Mouse (Mus musculus): ENCODE data around the gene Plscr2. TPM values are rescaled to one million over a fixed set of nuclear protein-coding genes. Genes with fewer than 3 reads are reported as not detected.

The Plscr2 gene
- polyA plus RNA-seq, 1 experiment from 2014 or later, result 0.71 TPM

- no peak for ATAC-seq (ENCODE audit: low FRiP score, low read depth)
- no peak overlapping the region for H3K9ac ChIP-seq (replicated peaks)
- WGBS, result 93% methylated on average over 10 of the region's 10 CpGs
Measured at GRCm38 (mm10) chr9:92253585-92254321, 21.6 kb upstream of the Plscr2 start.

GRCm38 (mm10) chr9:92260481-92261159, 14.8 kb upstream of the Plscr2 start:
- Histone ChIP-seq H3K27ac (replicated peaks) (no peak overlapping the region), H3K4me3 (no peak overlapping the region), H3K36me3 (no peaks in the 10 kb centered on the region), H3K27me3 (no peaks in the 10 kb centered on the region), H3K9ac (replicated peaks) (no peak overlapping the region), H3K4me2 (replicated peaks) (no peak overlapping the region), H3K9me3 (no peaks in the 10 kb centered on the region), H3K4me1 (no peaks in the 10 kb centered on the region)
- WGBS, result 90% methylated on average over 7 of the region's 7 CpGs
- ATAC-seq (ENCODE audit: low FRiP score, low read depth), result no peak

More at GRCm38 (mm10) chr9:92253585-92254321, 21.6 kb upstream of the Plscr2 start:
- Histone ChIP-seq H3K4me3 (no peak overlapping the region), H3K27me3 (no peaks in the 10 kb centered on the region), H3K4me1 (peaks cover 18% of the 10 kb centered on the region), H3K27ac (replicated peaks) (no peak overlapping the region), H3K4me2 (replicated peaks) (no peak overlapping the region), H3K36me3 (no peaks in the 10 kb centered on the region), H3K9me3 (no peaks in the 10 kb centered on the region)

GRCm38 (mm10) chr9:92265719-92266118, 9.7 kb upstream of the Plscr2 start:
- Histone ChIP-seq H3K4me1 (no peaks in the 10 kb centered on the region), H3K9me3 (no peaks in the 10 kb centered on the region), H3K36me3 (peaks cover 8% of the 10 kb centered on the region; the same call in 1 of the 2 replicates), H3K27ac (replicated peaks) (no peak overlapping the region), H3K9ac (replicated peaks) (no peak overlapping the region), H3K4me2 (replicated peaks) (no peak overlapping the region), H3K27me3 (no peaks in the 10 kb centered on the region), H3K4me3 (no peak overlapping the region)
- WGBS, result 85% methylated on average over 4 of the region's 4 CpGs
- no peak for ATAC-seq (ENCODE audit: low FRiP score, low read depth)

- WGBS, result 89% methylated on average over 8 of the region's 8 CpGs
- Histone ChIP-seq H3K27me3 (no peaks in the 10 kb centered on the region), H3K9me3 (no peaks in the 10 kb centered on the region), H3K4me2 (replicated peaks) (no peak overlapping the region), H3K27ac (replicated peaks) (no peak overlapping the region), H3K4me1 (no peaks in the 10 kb centered on the region), H3K36me3 (peaks cover 8% of the 10 kb centered on the region; the same call in 1 of the 2 replicates), H3K4me3 (no peak overlapping the region), H3K9ac (replicated peaks) (no peak overlapping the region)
- ATAC-seq (ENCODE audit: low FRiP score, low read depth), result no peak
Measured at GRCm38 (mm10) chr9:92266558-92267171, 8.7 kb upstream of the Plscr2 start.

- no peak overlapping the region for H3K4me3 ChIP-seq
- ATAC-seq (ENCODE audit: low FRiP score, low read depth), result no peak
- H3K27ac ChIP-seq (replicated peaks), result no peak overlapping the region
- H3K9me3 ChIP-seq, result no peaks in the 10 kb centered on the region
- no peak overlapping the region for H3K4me2 ChIP-seq (replicated peaks)
- 76% methylated on average over 1 of the region's 1 CpGs for WGBS
- H3K4me1 ChIP-seq, result no peaks in the 10 kb centered on the region
- no peaks in the 10 kb centered on the region for H3K27me3 ChIP-seq
- H3K36me3 ChIP-seq, result peaks cover 8% of the 10 kb centered on the region; the same call in 1 of the 2 replicates
- no peak overlapping the region for H3K9ac ChIP-seq (replicated peaks)
Measured at GRCm38 (mm10) chr9:92267732-92268131, 7.7 kb upstream of the Plscr2 start.

- ATAC-seq (ENCODE audit: low FRiP score, low read depth), result no peak
- no peaks in the 10 kb centered on the region for H3K27me3 ChIP-seq
- H3K36me3 ChIP-seq, result peaks cover 8% of the 10 kb centered on the region; the same call in 1 of the 2 replicates
- no peaks in the 10 kb centered on the region for H3K4me1 ChIP-seq
- WGBS, result 96% methylated on average over 5 of the region's 5 CpGs
- H3K27ac ChIP-seq (replicated peaks), result no peak overlapping the region
- no peaks in the 10 kb centered on the region for H3K9me3 ChIP-seq
- no peak overlapping the region for H3K9ac ChIP-seq (replicated peaks)
- no peak overlapping the region for H3K4me2 ChIP-seq (replicated peaks)
- no peak overlapping the region for H3K4me3 ChIP-seq
Measured at GRCm38 (mm10) chr9:92269829-92270404, 5.5 kb upstream of the Plscr2 start.

GRCm38 (mm10) chr9:92270927-92271326, 4.5 kb upstream of the Plscr2 start:
- Histone ChIP-seq H3K9ac (replicated peaks) (no peak overlapping the region), H3K4me2 (replicated peaks) (no peak overlapping the region), H3K27ac (replicated peaks) (no peak overlapping the region), H3K36me3 (peaks cover 8% of the 10 kb centered on the region; the same call in 1 of the 2 replicates), H3K27me3 (no peaks in the 10 kb centered on the region), H3K4me1 (no peaks in the 10 kb centered on the region), H3K9me3 (no peaks in the 10 kb centered on the region), H3K4me3 (no peak overlapping the region)
- ATAC-seq (ENCODE audit: low FRiP score, low read depth), result no peak
- WGBS, result 45% methylated on average over 4 of the region's 4 CpGs

- 84% methylated on average over 4 of the region's 4 CpGs for WGBS
- Histone ChIP-seq H3K4me2 (replicated peaks) (no peak overlapping the region), H3K27ac (replicated peaks) (no peak overlapping the region), H3K4me1 (no peaks in the 10 kb centered on the region), H3K9ac (replicated peaks) (no peak overlapping the region), H3K9me3 (no peaks in the 10 kb centered on the region), H3K4me3 (no peak overlapping the region), H3K36me3 (peaks cover 5% of the 10 kb centered on the region; the same call in 1 of the 2 replicates), H3K27me3 (no peaks in the 10 kb centered on the region)
- no peak for ATAC-seq (ENCODE audit: low FRiP score, low read depth)
Measured at GRCm38 (mm10) chr9:92272650-92273049, 2.8 kb upstream of the Plscr2 start.

- no peak overlapping the region for H3K9ac ChIP-seq (replicated peaks)
- no peak overlapping the region for H3K4me3 ChIP-seq
- peaks cover 5% of the 10 kb centered on the region; the same call in 1 of the 2 replicates for H3K36me3 ChIP-seq
- no peak overlapping the region for H3K27ac ChIP-seq (replicated peaks)
- ATAC-seq (ENCODE audit: low FRiP score, low read depth), result no peak
- 92% methylated on average over 2 of the region's 2 CpGs for WGBS
- no peaks in the 10 kb centered on the region for H3K9me3 ChIP-seq
- H3K4me2 ChIP-seq (replicated peaks), result no peak overlapping the region
- no peaks in the 10 kb centered on the region for H3K4me1 ChIP-seq
- H3K27me3 ChIP-seq, result no peaks in the 10 kb centered on the region
Measured at GRCm38 (mm10) chr9:92273271-92273670, 2.1 kb upstream of the Plscr2 start.

GRCm38 (mm10) chr9:92273956-92274762, 1.2 kb upstream of the Plscr2 start:
- Histone ChIP-seq H3K36me3 (peaks cover 5% of the 10 kb centered on the region; the same call in 1 of the 2 replicates), H3K4me1 (no peaks in the 10 kb centered on the region), H3K4me3 (no peak overlapping the region), H3K27me3 (no peaks in the 10 kb centered on the region), H3K27ac (replicated peaks) (no peak overlapping the region), H3K4me2 (replicated peaks) (no peak overlapping the region), H3K9ac (replicated peaks) (no peak overlapping the region), H3K9me3 (no peaks in the 10 kb centered on the region)
- 75% methylated on average over 6 of the region's 6 CpGs for WGBS
- ATAC-seq (ENCODE audit: low FRiP score, low read depth), result no peak

- no peaks in the 10 kb centered on the region for H3K36me3 ChIP-seq
- H3K4me2 ChIP-seq (replicated peaks), result no peak overlapping the region
- no peak overlapping the region for H3K4me3 ChIP-seq
- no peaks in the 10 kb centered on the region for H3K27me3 ChIP-seq
- H3K9ac ChIP-seq (replicated peaks), result no peak overlapping the region
- H3K4me1 ChIP-seq, result no peaks in the 10 kb centered on the region
- no peak for ATAC-seq (ENCODE audit: low FRiP score, low read depth)
- H3K27ac ChIP-seq (replicated peaks), result no peak overlapping the region
- H3K9me3 ChIP-seq, result no peaks in the 10 kb centered on the region
- WGBS, result 83% methylated on average over 7 of the region's 7 CpGs
Measured at GRCm38 (mm10) chr9:92276360-92276759, 958 bp downstream of the Plscr2 start.
